Mouse (Mus musculus) small intestine, adult 2 months (tissue): ENCODE data around the gene Eml4.

Experiments
- CTCF ChIP-seq: fragments of 200-500 bp; IDR thresholded peaks from 2 replicates; pipeline ENCODE4 v1.5.1; 2012; ENCODE audit warnings: low read depth, mild to moderate bottlenecking, control low read depth, inconsistent platforms, low read length, moderate library complexity, mixed read lengths; ENCODE audit not compliant: insufficient replicate concordance, insufficient read length; ENCODE audit errors: extremely low read depth
- POLR2A ChIP-seq: fragments of 200-500 bp; IDR thresholded peaks from 2 replicates; pipeline ENCODE4 v1.6.1; 2012; ENCODE audit warnings: low read depth, mild to moderate bottlenecking, control low read depth, inconsistent platforms, low read length, moderate library complexity

- TF ChIP-seq CTCF: no peak
- no peak for TF ChIP-seq POLR2A
These were observed 9.7 kb upstream of the Eml4 start for GRCm38 (mm10) chr17:83340895-83341524.
